Mouse (Mus musculus) embryonic facial prominence, embryonic 14.5 days (tissue): ENCODE data around the gene Gucy1b2. TPM values are rescaled to one million over a fixed set of nuclear protein-coding genes. Genes with fewer than 3 reads are reported as not detected.

Source experiments
- ATAC-seq: fragments of 200-750 bp; cut with Nextera tagmentation; 2 replicates; pipeline ENCODE4 v1.8.0; 2017; ENCODE audit warnings: low read depth, moderate number of reproducible peaks, moderate TSS enrichment
- DNase-seq: peaks from one replicate; pipeline ENCODE4 v3.0.0-alpha.2; 2015; ENCODE audit warnings: low spot score
- H3K27ac ChIP-seq: fragments of 300-500 bp; sonication (generic); replicated peaks from 2 replicates; pipeline ENCODE4 v1.5.1; 2014; ENCODE audit warnings: low read depth, mild to moderate bottlenecking, low read length, moderate library complexity
- H3K27me3 ChIP-seq: fragments of 300-500 bp; sonication (generic); replicated peaks from 2 replicates; pipeline ENCODE4 v1.6.1; 2014; ENCODE audit warnings: low read length; ENCODE audit not compliant: control insufficient read depth, insufficient read depth
- H3K36me3 ChIP-seq: fragments of 300-500 bp; sonication (generic); 2 replicates; pipeline ENCODE4 v1.6.1; 2014; ENCODE audit warnings: low read length, mixed read lengths; ENCODE audit not compliant: control insufficient read depth, insufficient read depth
- H3K4me1 ChIP-seq: fragments of 300-500 bp; sonication (generic); 2 replicates; pipeline ENCODE4 v1.6.1; 2014; ENCODE audit warnings: antibody characterized with exemption, low read length; ENCODE audit not compliant: control insufficient read depth, insufficient read depth
- H3K4me2 ChIP-seq: fragments of 300-500 bp; sonication (generic); 2 replicates; pipeline ENCODE4 v1.6.1; 2014; ENCODE audit warnings: low read depth, mild to moderate bottlenecking, low read length, moderate library complexity, mixed read lengths
- H3K4me3 ChIP-seq: fragments of 300-500 bp; sonication (generic); 2 replicates; pipeline ENCODE4 v1.5.1; 2014; ENCODE audit warnings: low read depth, mild to moderate bottlenecking, low read length
- H3K9ac ChIP-seq: fragments of 300-500 bp; sonication (generic); 2 replicates; pipeline ENCODE4 v1.6.1; 2014; ENCODE audit warnings: low read depth, mild to moderate bottlenecking, low read length, moderate library complexity, mixed read lengths
- H3K9me3 ChIP-seq: fragments of 300-500 bp; sonication (generic); 2 replicates; pipeline ENCODE4 v1.6.1; 2016; ENCODE audit warnings: low read length; ENCODE audit not compliant: control insufficient read depth
- WGBS: fragments of 180-500 bp; shearing (Covaris S2); extraction: QIAGEN DNeasy Blood & Tissue Kit; methylation state at CpG from one replicate; pipeline ENCODE4 v1.1.7; 2014; 5-methylcytosine and 5-hydroxymethylcytosine counted together
- polyA plus RNA-seq: library from polyadenylated mRNA; unstranded; fragments of >200 nt; fragmentation: Nextera tagmentation; extraction: Ambion mirVana; gene quantifications from 2 replicates; pipeline ENCODE4 v1.2.1, GENCODE M21; 2014

Gene Gucy1b2
- polyA plus RNA-seq, 1 experiment from 2014 or later = 0.15 TPM

DNA sequence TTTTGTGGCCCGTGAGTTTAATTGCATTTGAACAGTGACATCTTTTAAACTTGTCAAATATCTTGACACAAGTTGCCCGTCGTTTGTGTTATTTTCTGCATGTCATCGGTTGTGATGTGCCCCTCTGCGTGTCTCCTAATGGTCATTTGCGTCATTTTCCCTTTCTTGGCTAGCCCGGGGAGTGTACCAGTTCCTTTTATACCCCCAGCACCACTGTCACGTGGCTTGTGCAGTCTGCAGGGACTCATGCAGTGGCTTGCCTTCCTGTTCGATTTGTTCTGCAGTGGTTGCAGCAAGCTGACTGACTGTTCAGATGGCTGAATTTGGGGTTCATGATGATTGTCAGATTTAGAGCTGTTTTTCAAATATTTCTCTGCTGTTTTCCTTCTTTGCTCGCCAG is 82.1 kb downstream of the Gucy1b2 start:
- WGBS = 64% methylated on average over 10 of the region's 10 CpGs

GRCm38 (mm10) chr14:62370819-62371218 is 85.3 kb downstream of the Gucy1b2 start:
- 0 out of 2 replicates have a peak, but pooled peaks have one; percentile 26 for ATAC-seq
- Histone ChIP-seq H3K36me3 (peaks cover 12% of the 10 kb centered on the region; the same call in 1 of the 2 replicates), H3K4me3 (no peak overlapping the region), H3K4me1 (peaks cover 11% of the 10 kb centered on the region), H3K27me3 (no peaks in the 10 kb centered on the region), H3K4me2 (no peak overlapping the region), H3K9me3 (no peaks in the 10 kb centered on the region), H3K9ac (no peak overlapping the region), H3K27ac (no peak overlapping the region; the same call in 1 of the 2 replicates)
- WGBS = 46% methylated on average over 6 of the region's 6 CpGs
- peak; percentile 44 for DNase-seq

More for the DNA sequence above, 82.1 kb downstream of the Gucy1b2 start:
- Histone ChIP-seq H3K27me3 (no peaks in the 10 kb centered on the region), H3K4me3 (no peak overlapping the region), H3K9ac (no peak overlapping the region), H3K27ac (no peak overlapping the region), H3K4me2 (no peak overlapping the region), H3K36me3 (0 out of 2 replicates have a peak, but pooled peaks cover 5% of the 10 kb centered on the region), H3K9me3 (no peaks in the 10 kb centered on the region), H3K4me1 (peaks cover 12% of the 10 kb centered on the region)
- DNase-seq (no peak), ATAC-seq (no peak)

GRCm38 (mm10) chr14:62363774-62364173 is 92.3 kb downstream of the Gucy1b2 start:
- H3K4me2 ChIP-seq = no peak overlapping the region
- peaks cover 31% of the 10 kb centered on the region for H3K36me3 ChIP-seq
- no peak overlapping the region for H3K9ac ChIP-seq
- no peak overlapping the region for H3K4me3 ChIP-seq
- H3K9me3 ChIP-seq = no peaks in the 10 kb centered on the region
- H3K27me3 ChIP-seq = no peaks in the 10 kb centered on the region
- ATAC-seq = no peak
- no peaks in the 10 kb centered on the region for H3K4me1 ChIP-seq
- WGBS = 80% methylated on average over 2 of the region's 2 CpGs
- DNase-seq = no peak
- no peak overlapping the region for H3K27ac ChIP-seq

- H3K27me3 ChIP-seq = no peaks in the 10 kb centered on the region
- H3K9me3 ChIP-seq = no peaks in the 10 kb centered on the region
- ATAC-seq (no peak), DNase-seq (no peak)
- no peak overlapping the region for H3K9ac ChIP-seq
- no peaks in the 10 kb centered on the region for H3K4me1 ChIP-seq
- H3K4me2 ChIP-seq = no peak overlapping the region
- peaks cover 25% of the 10 kb centered on the region for H3K36me3 ChIP-seq
- H3K27ac ChIP-seq = no peak overlapping the region
- no peak overlapping the region for H3K4me3 ChIP-seq
- WGBS = 74% methylated on average over 8 of the region's 8 CpGs
Measured at GRCm38 (mm10) chr14:62361263-62361980, 94.7 kb downstream of the Gucy1b2 start.

DNA sequence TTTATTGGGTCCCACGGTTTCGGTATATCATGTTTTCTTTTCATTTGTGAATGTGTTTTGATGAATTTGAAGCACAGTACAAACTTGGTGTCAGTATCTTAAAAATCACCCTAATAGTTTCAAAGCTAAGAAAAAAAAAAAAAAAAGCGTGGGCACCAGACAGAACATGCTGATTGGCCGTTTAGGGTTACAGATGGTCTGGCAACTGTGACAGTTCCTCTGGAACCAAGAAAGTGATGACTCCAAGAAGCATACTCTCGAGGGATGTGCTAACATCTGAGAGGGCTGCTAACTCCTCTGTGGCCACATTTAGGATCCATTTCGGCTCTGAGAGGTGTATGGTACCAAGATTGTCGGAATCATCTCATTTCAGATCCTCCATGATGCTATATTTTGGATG is 100.9 kb downstream of the Gucy1b2 start:
- no peak for ATAC-seq
- H3K4me3 ChIP-seq = no peak overlapping the region
- no peaks in the 10 kb centered on the region for H3K27me3 ChIP-seq
- H3K4me1 ChIP-seq = no peaks in the 10 kb centered on the region
- H3K4me2 ChIP-seq = no peak overlapping the region
- H3K36me3 ChIP-seq = 0 out of 2 replicates have a peak, but pooled peaks cover 11% of the 10 kb centered on the region
- no peaks in the 10 kb centered on the region for H3K9me3 ChIP-seq
- DNase-seq = no peak
- H3K9ac ChIP-seq = no peak overlapping the region
- no peak overlapping the region for H3K27ac ChIP-seq
- 84% methylated on average over 7 of the region's 7 CpGs for WGBS

- no peak overlapping the region for H3K4me2 ChIP-seq
- ATAC-seq = no peak
- H3K27ac ChIP-seq = no peak overlapping the region
- H3K4me3 ChIP-seq = no peak overlapping the region
- no peak overlapping the region for H3K9ac ChIP-seq
- peaks cover 18% of the 10 kb centered on the region; the same call in 1 of the 2 replicates for H3K36me3 ChIP-seq
- WGBS = 89% methylated on average over 5 of the region's 5 CpGs
- no peaks in the 10 kb centered on the region for H3K27me3 ChIP-seq
- DNase-seq = no peak
- no peaks in the 10 kb centered on the region for H3K4me1 ChIP-seq
- H3K9me3 ChIP-seq = no peaks in the 10 kb centered on the region
Measured at GRCm38 (mm10) chr14:62353793-62354192, 102.3 kb downstream of the Gucy1b2 start.

- WGBS = 86% methylated on average over 9 of the region's 9 CpGs
Measured at GRCm38 (mm10) chr14:62353372-62353771, 102.7 kb downstream of the Gucy1b2 start.

GRCm38 (mm10) chr14:62350890-62351289 is 105.2 kb downstream of the Gucy1b2 start:
- Histone ChIP-seq H3K4me1 (no peaks in the 10 kb centered on the region), H3K4me3 (no peak overlapping the region), H3K4me2 (no peak overlapping the region), H3K9me3 (no peaks in the 10 kb centered on the region), H3K9ac (no peak overlapping the region), H3K27ac (no peak overlapping the region), H3K27me3 (no peaks in the 10 kb centered on the region), H3K36me3 (peaks cover 22% of the 10 kb centered on the region; the same call in 1 of the 2 replicates)
- 93% methylated on average over 3 of the region's 3 CpGs for WGBS
- ATAC-seq = no peak
- DNase-seq = no peak

More at GRCm38 (mm10) chr14:62353372-62353771, 102.7 kb downstream of the Gucy1b2 start:
- no peaks in the 10 kb centered on the region for H3K9me3 ChIP-seq
- no peaks in the 10 kb centered on the region for H3K4me1 ChIP-seq
- no peak overlapping the region for H3K9ac ChIP-seq
- DNase-seq (no peak), ATAC-seq (no peak)
- no peak overlapping the region for H3K4me3 ChIP-seq
- no peak overlapping the region for H3K27ac ChIP-seq
- no peak overlapping the region for H3K4me2 ChIP-seq
- H3K27me3 ChIP-seq = no peaks in the 10 kb centered on the region
- peaks cover 22% of the 10 kb centered on the region; the same call in 1 of the 2 replicates for H3K36me3 ChIP-seq

- H3K27me3 ChIP-seq = no peaks in the 10 kb centered on the region
- no peak overlapping the region for H3K4me3 ChIP-seq
- H3K9ac ChIP-seq = no peak overlapping the region
- ATAC-seq (no peak), DNase-seq (no peak)
- no peaks in the 10 kb centered on the region for H3K4me1 ChIP-seq
- no peak overlapping the region for H3K4me2 ChIP-seq
- no peak overlapping the region for H3K27ac ChIP-seq
- no peaks in the 10 kb centered on the region for H3K9me3 ChIP-seq
- WGBS = 65% methylated on average over 4 of the region's 4 CpGs
- peaks cover 22% of the 10 kb centered on the region; the same call in 1 of the 2 replicates for H3K36me3 ChIP-seq
Measured at GRCm38 (mm10) chr14:62350186-62350585, 105.9 kb downstream of the Gucy1b2 start.
